Mouse (Mus musculus) cerebellum, adult 2 months (tissue): ENCODE measurements around the gene Zswim8.

Experiments
- CTCF ChIP-seq: fragments of 200-500 bp; IDR thresholded peaks from 2 replicates; pipeline ENCODE4 v1.5.1; 2011; ENCODE audit warnings: low read depth, mild to moderate bottlenecking, control low read depth, low read length, moderate library complexity, borderline replicate concordance; ENCODE audit not compliant: insufficient read depth
- POLR2A ChIP-seq: fragments of 200-500 bp; IDR thresholded peaks from 2 replicates; pipeline ENCODE4 v1.6.1; 2011; ENCODE audit warnings: low read length, control low read depth, borderline replicate concordance; ENCODE audit not compliant: insufficient read depth

GRCm38 (mm10) chr14:20738511-20738910 is 31.2 kb downstream of the Zswim8 start:
- TF ChIP-seq CTCF (no peak), POLR2A (no peak)
